Mouse (Mus musculus) A20 (cell line): ENCODE results near the gene Ifnb1.
"Not testable (repeated sequence)": the region's sequence is repeated elsewhere in the genome, so short reads cannot be mapped to it uniquely, and the experiment has no call there.

Source experiments
- DNase-seq: peaks from one replicate; pipeline ENCODE4 v3.0.0-alpha.2; 2011; ENCODE audit warnings: low read depth, low spot score

Ifnb1 gene

DNA sequence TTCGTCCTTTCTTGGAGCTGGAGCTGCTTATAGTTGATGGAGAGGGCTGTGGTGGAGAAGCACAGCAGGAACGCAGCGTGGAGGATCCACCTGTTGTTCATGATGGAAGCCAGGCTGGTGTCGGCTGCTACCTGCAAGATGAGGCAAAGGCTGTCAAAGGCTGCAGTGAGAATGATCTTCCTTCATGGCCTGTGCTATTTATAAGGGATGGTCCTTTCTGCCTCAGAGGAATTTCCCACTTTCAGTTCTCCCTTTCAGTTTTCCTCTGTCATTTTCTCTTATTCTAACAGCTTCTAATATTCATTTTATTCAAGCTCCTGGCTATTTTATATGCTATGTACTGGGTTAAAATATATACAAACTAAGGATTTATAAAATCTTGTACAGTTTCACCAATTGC lies at the start of gene Ifnb1:
Ifnb1 (minus strand) TSS at position 101 of the 400 bp plus-strand sequence.
- no peak for DNase-seq

DNA sequence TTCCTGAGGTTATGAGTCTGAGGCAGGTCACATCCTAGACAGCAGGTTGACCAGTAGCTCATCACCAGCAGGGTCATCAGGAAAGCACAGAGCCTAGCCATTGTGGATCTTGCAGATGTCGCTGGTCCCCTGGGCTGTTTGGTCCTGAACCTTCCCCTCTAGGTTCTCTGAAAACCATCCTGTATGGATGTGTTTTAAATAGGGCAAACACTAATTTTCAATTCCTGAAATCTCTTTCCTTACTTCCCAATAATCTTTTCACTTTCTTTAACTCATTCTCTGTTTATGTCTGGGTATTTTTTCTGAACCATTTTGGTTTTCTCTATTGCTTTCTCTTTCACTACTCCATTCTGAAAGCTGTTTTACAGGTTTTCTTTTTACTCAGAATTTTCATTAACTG lies 49.1 kb upstream of the Ifnb1 start, which contains the start of gene Ifna14:
Ifna14 (minus strand) TSS at position 101 of the 400 bp plus-strand sequence.
- DNase-seq = no peak

DNA sequence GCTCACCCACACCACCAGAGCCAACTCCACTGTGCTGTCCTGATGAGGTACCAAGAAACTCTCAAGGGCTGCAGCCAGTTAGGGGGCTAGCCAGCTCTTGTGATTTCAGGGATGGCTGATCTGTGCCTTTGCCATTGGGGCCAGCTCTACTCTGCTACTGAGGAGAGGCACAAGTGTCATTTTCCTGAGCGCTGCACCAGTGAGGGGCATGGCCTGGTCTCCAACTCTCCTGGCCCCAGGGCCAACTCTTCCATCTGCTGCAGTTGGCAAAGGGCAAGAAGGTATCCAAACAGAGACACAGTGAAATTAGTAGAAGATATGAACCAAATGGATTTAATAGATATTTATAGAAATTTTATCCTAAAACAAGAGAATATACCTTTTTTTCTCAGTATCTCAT lies 39.2 kb upstream of the Ifnb1 start:
- DNase-seq = no peak

DNA sequence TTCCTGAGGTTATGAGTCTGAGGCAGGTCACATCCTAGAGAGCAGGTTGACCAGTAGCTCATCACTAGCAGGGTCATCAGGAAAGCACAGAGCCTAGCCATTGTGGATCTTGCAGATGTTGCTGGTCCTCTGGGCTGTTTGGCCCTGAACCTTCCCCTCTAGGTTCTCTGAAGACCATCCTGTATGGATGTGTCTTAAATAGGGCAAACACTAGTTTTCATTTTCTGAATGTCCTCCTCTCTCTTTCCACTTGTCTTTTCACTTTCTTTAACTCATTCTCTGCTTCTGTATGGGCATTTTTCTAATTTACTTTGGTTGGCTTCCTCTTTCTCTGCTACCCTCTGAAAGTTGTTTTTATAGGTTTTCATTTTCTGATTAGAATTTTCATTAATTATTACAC lies 35.6 kb upstream of the Ifnb1 start, which contains the start of gene Ifna15:
Ifna15 (minus strand) TSS at position 101 of the 400 bp plus-strand sequence.
- not testable (repeated sequence) for DNase-seq

GRCm38 (mm10) chr4:88550161-88550945 lies 27.8 kb upstream of the Ifnb1 start:
- peak; percentile 92 for DNase-seq

DNA sequence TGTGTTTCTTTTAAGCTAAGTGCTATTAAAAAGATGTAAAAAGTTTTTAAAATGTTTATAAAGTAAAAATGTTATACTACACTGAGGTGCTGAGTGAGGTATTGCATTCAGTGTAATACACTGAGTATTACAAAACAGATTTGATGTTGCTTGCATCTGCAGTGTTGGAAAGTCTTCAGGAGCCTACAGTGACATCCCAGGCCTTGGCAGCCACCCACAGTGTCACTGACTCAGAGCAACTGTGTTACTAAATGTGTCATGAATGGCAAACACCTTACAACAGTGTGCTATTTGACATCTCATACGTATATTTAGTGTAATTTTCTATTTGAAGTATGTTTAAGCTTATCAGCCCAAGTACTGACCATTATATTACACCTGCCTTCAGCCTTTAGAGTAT lies 25.4 kb upstream of the Ifnb1 start:
- no peak for DNase-seq

DNA sequence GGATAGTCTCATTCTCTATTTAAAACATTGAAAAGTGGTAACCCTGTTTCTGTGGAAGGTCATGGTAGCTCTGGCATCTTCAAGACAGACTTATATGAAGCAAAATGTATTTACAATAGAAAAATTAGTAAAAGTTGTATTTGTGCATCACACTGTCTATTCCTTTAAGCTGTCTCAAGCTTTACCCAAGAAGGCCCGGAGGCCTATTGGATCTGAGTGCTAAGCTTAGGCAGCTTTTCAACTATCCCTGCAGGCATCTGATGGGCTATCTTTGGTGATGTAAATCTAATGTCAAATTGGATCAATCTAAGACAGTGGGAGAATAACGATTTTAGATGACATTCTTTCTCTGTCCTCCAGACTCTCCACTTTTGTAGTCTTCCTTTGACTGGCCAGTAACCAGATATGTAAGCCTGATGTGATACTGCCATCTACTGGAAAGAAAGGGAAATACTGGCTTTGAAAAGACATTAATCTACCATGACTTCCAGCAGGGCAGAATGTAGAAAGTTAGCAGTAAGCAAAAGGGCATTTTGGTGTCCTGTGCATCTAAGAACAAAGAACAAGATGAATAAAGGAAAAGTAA lies 21.2 kb upstream of the Ifnb1 start:
- DNase-seq = peak; percentile 74

- peak; percentile 40 for DNase-seq
These were observed 14.8 kb upstream of the Ifnb1 start for GRCm38 (mm10) chr4:88537328-88537727.

GRCm38 (mm10) chr4:88536640-88537039 lies 14.1 kb upstream of the Ifnb1 start:
- no peak for DNase-seq

DNA sequence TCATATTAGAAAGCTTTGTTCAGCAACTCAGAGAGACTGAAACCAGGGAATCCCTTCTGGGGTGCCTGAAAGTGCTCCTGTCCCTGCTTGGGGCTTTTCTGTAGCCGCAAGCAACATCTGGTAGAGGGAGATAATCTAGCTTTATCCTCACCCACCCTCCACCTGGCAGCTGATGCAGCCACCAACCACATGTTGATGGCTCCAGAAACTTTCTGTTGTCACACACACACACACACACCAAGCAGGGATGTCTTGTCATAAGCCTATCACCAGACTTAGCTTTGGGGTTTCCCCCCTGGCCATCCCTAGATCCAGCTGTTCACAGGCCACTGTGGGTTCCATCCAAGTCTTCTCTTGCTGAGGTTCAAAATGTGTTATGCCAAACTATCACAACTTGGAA lies 13.2 kb upstream of the Ifnb1 start:
- DNase-seq = no peak

GRCm38 (mm10) chr4:88534903-88535302 lies 12.3 kb upstream of the Ifnb1 start:
- no peak for DNase-seq

DNA sequence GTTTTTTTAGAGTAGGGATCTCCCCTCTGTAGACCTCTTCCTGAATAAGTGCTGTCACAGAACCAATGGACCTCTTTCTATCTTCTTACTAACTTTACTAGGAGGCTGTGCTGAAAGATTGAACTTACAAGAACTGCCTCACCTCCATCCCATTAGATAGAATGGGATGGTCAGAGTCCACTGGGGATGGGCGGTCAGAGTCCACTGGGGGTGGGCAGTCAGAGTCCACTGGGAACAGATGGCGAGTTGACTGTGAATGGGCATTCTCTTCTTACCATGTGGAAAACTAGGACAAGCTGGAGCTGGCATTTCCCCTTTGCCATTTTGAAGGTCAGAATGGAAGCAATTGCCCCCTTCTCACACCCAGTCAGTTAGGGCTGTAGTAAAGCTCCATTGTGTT lies 10.9 kb upstream of the Ifnb1 start:
- no peak for DNase-seq

DNA sequence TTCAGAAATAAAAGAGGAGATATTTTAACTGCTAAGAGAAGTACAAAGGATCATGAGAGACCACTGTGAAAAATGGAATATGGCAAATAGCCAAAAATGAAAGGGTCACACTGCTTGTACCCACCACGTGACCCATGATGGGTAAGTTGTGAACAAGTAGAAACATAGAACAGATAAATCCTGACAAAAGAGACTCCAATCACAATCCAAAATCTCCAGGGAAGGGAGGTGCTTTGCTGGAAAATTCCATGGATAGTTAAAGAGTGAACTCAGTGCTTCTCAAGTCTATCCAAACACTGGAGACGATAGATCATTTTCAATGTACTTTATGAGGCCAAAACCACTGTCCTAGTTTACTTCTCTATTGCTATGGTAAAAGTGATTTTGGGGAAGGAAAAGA lies 8.3 kb upstream of the Ifnb1 start:
- DNase-seq = no peak

GRCm38 (mm10) chr4:88530271-88530670 lies 7.7 kb upstream of the Ifnb1 start:
- DNase-seq = no peak

GRCm38 (mm10) chr4:88526379-88527049 lies 3.9 kb upstream of the Ifnb1 start:
- DNase-seq = no peak

GRCm38 (mm10) chr4:88525393-88525792 lies 2.8 kb upstream of the Ifnb1 start:
- DNase-seq = no peak

DNA sequence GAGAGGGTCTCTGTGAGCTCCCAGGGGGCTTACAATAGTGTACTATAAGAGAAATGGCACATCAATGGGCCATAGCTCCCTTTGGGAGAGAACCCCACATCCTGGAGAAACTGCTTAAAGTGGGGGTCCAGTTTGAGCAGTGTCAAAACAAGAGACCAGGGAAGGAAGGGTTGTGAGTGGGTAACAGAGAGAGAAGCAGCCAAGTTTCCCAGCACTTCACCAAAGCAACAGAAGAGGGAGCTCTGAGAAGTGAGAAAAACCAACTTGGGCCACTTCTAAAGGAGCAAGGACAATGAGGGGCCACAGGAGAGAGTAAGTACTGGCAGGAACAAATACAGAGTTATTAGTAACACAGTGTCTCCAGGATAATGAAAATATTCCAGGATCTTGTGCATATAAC lies 667 bp upstream of the Ifnb1 start:
- DNase-seq = peak; percentile 24

- DNase-seq = no peak
These were observed 4.6 kb downstream of the Ifnb1 start for GRCm38 (mm10) chr4:88517957-88518356.

DNA sequence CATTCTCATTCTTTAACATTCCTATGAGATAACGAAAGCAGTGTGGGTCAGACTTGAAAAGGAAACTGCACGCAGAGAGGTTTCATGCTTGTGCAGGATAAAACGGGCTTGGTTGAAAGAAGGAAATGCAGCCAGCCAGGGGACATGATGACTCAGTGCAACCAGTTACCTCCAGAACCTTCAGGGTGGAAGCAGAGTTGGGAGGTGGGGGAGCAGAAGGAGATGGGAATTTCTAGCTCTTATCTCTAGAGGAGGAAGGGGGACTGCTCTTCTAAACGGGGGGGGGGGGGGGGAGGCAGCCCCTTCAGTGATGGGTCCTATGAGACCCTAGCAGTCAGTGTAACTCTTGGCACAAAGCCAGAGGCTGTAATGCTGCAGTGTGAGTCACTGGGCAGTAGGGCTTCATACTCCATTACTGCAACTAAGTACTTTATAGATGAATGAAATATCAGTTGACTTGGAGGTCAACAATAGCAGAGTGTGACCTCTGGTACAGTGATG lies 6.8 kb downstream of the Ifnb1 start:
- DNase-seq = no peak

DNA sequence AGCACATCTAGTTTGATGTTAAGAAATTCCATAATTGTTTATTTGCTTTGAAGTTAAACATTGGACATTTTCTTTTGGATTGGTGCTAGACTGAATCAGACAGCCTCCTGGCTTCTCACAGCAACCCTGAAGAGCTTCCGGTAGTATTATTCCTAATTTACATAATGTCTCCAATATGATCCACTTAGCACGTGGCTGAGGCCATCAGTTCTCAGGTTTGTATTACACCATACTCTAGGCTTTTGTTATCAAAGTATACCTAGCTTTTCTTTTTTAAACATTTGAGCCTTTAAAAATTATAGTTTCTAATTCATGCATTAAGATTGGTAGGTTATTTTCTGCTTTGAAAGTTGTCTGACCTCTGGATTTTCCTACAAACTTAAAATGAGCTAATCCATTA lies 7.3 kb downstream of the Ifnb1 start:
- no peak for DNase-seq

GRCm38 (mm10) chr4:88514403-88514802 lies 8.2 kb downstream of the Ifnb1 start:
- DNase-seq = peak; percentile 63

- DNase-seq = no peak
These were observed 8.8 kb downstream of the Ifnb1 start for GRCm38 (mm10) chr4:88513743-88514142.
